Mouse (Mus musculus) olfactory bulb, adult 2 months (tissue): Measurements from ENCODE around the gene Inka1.

Experiments used
- CTCF ChIP-seq: fragments of 200-500 bp; IDR thresholded peaks from 2 replicates; pipeline ENCODE4 v1.5.1; 2012; ENCODE audit warnings: low read depth, mild to moderate bottlenecking, low read length, moderate library complexity; ENCODE audit not compliant: insufficient read depth
- POLR2A ChIP-seq: fragments of 200-500 bp; IDR thresholded peaks from 2 replicates; pipeline ENCODE4 v1.6.1; 2012; ENCODE audit warnings: mild to moderate bottlenecking, low read depth, low read length, moderate library complexity; ENCODE audit not compliant: insufficient read depth

DNA sequence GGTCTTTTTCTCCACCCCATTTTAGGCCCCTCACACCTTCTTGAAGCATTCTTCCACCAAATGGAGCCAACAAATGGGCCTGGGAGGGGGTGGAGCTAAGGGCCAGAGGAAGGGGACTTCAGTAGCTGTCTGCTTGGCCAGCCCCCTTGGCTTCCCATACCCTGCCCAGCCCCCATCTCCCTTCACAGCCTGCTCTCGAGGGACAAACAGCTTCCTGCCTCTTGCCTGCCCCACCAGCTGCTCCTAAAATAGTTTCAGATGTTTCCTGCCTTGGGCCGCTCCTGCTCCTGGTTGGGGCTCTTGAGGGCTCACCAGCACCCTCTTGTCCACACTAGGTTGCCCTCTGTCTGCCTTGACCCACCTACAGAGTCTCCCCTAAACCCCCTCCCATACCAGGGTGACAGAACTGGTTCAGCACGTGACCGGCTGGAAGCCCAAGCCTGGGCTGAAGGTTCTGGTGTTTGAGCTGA is 2.2 kb downstream of the Inka1 start:
- TF ChIP-seq CTCF (no peak), POLR2A (no peak)
